Mouse (Mus musculus) brain, embryonic 14.5 days (tissue): ENCODE data around the gene Mecr.

Experiments used
- CTCF ChIP-seq: fragments of 200-500 bp; IDR thresholded peaks from 2 replicates; pipeline ENCODE4 v1.5.1; 2012; ENCODE audit warnings: inconsistent platforms, mild to moderate bottlenecking, moderate library complexity, borderline replicate concordance; ENCODE audit not compliant: insufficient read depth, insufficient read length; ENCODE audit errors: extremely low read depth
- POLR2A ChIP-seq: fragments of 200-500 bp; IDR thresholded peaks from 2 replicates; pipeline ENCODE4 v1.6.1; 2012; ENCODE audit warnings: mild to moderate bottlenecking, inconsistent platforms, borderline replicate concordance; ENCODE audit not compliant: poor library complexity, insufficient read depth, insufficient read length, severe bottlenecking; ENCODE audit errors: extremely low read depth

DNA sequence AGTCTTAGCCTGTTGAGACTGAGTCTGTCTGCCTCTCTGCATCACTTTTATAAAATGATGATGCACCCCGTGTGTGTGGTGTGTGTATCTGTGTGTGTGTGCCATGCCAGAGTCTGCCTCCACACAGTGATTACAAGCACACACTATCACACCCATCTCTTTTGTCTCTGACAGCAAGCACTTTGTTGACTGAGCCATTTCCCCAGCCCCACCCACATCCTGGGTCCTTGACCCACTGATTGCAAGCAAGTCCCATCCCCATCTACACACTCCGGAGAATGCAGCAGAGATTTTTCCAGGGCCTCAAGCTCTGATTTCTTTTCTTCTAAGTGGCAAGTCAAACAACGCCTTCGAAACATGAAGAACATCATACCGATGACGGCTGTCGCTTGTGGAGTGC lies 29.5 kb upstream of the Mecr start:
- TF ChIP-seq CTCF, result no peak
- TF ChIP-seq POLR2A, result no peak
